Mouse (Mus musculus): Measurements from ENCODE around the gene Cacna1c. TPM values are rescaled to one million over a fixed set of nuclear protein-coding genes. Genes with fewer than 3 reads are reported as not detected.

The Cacna1c gene
- total RNA-seq, 1 experiment = 0.98 TPM

DNA sequence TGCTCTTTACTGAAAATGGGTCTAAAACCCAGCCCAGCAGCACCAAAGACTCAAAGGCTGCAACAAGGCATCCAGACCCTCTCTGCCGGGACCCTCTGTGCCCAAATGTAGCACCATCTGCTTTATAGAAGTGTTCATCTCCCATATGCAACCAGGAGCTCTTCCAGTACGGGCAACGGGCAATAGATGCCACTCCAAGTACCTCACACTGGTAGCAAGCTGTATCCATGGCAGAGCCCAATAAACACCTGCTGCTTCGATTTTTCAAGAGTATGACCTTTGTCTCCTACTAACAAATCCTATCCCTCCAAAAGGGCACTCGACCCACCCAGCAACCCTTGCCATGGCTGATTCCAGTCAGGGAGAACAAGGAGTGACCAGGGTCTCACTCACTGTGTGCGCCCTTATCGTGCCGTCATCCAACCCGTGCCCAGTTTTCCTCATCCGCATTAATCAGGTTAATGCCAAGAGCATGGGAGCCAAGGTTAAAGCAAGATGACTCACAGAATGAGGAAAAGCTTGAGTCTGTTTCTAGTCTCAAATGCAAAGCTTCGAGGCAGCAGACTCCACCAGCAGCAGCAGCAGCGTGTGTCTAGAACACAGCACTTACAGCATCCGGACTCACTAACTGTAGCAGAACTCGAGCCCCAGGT is 122.7 kb downstream of the Cacna1c start:
- no peak overlapping the region for H3K4me3 ChIP-seq (ENCODE audit: insufficient read depth in 1 of 2, low read depth in 1 of 2, low read length in 2 of 2, poor library complexity in 1 of 2, severe bottlenecking in 1 of 2)
- no peak for TF ChIP-seq MAFK (IDR thresholded peaks at IDR 0.05; ENCODE audit: insufficient read depth, low read depth, low read length)
- TF ChIP-seq CHD2 (IDR thresholded peaks at IDR 0.05; ENCODE audit: low read depth, low read length) = no peak
- no peak for TF ChIP-seq HCFC1 (IDR thresholded peaks at IDR 0.05; ENCODE audit: borderline replicate concordance, insufficient read depth, low read length)
- no peak for TF ChIP-seq ZC3H11A (IDR thresholded peaks at IDR 0.05; ENCODE audit: borderline replicate concordance, low read depth, low read length)
- TF ChIP-seq ZNF384 (IDR thresholded peaks at IDR 0.05; ENCODE audit: low read depth, low read length) = no peak

DNA sequence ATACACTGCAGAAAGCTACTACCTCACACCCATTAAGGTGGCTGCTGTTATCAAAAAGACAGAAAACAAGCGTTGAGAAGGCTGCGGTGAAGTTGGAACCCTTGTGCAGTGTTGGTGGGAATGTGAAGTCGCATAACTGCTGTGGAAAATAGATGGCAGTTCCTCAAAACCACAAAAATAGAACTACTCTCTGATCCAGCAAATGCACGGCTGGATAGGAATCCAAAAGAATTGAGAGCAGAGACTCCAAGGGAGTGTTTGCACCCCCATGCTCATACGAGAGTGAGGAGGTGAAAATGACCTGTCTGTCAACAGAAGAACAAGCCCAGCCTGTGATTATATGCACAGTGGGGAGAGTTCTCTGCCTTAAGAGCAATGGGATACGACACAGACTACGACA is 123.4 kb downstream of the Cacna1c start:
- TF ChIP-seq HCFC1 (IDR thresholded peaks at IDR 0.05; ENCODE audit: borderline replicate concordance, insufficient read depth, low read length) (no peak), ZNF384 (IDR thresholded peaks at IDR 0.05; ENCODE audit: low read depth, low read length) (no peak), CHD2 (IDR thresholded peaks at IDR 0.05; ENCODE audit: low read depth, low read length) (no peak), MAFK (IDR thresholded peaks at IDR 0.05; ENCODE audit: insufficient read depth, low read depth, low read length) (no peak), ZC3H11A (IDR thresholded peaks at IDR 0.05; ENCODE audit: borderline replicate concordance, low read depth, low read length) (no peak)
- Histone ChIP-seq H3K4me1 (ENCODE audit: control insufficient read depth in 2 of 2, insufficient read depth in 2 of 2, low read length in 2 of 2, poor library complexity in 1 of 2) (no peaks in the 10 kb centered on the region), H3K36me3 (ENCODE audit: control insufficient read depth, insufficient read depth, low read length, poor library complexity, severe bottlenecking) (no peaks in the 10 kb centered on the region), H3K4me3 (ENCODE audit: insufficient read depth in 1 of 2, low read depth in 1 of 2, low read length in 2 of 2, poor library complexity in 1 of 2, severe bottlenecking in 1 of 2) (no peak overlapping the region), H3K9ac (ENCODE audit: insufficient read depth, low read depth, low read length, poor library complexity, severe bottlenecking) (no peak overlapping the region), H3K9me3 (ENCODE audit: control insufficient read depth, insufficient read depth, low read depth, low read length) (no peaks in the 10 kb centered on the region), H3K27ac (ENCODE audit: insufficient read depth, low read depth, low read length, poor library complexity, severe bottlenecking) (no peak overlapping the region)
- in situ Hi-C loops (cut with MboI; ENCODE audit: low sequenced_read_pairs in 2 of 2, unreplicated experiment in 2 of 2) = no loop called here
- DNase-seq (ENCODE audit: low read depth, low spot score) = no peak

More for the DNA sequence above, 122.7 kb downstream of the Cacna1c start:
- Histone ChIP-seq H3K9ac (ENCODE audit: insufficient read depth, low read depth, low read length, poor library complexity, severe bottlenecking) (no peak overlapping the region), H3K36me3 (ENCODE audit: control insufficient read depth, insufficient read depth, low read length, poor library complexity, severe bottlenecking) (no peaks in the 10 kb centered on the region), H3K4me1 (ENCODE audit: control insufficient read depth in 2 of 2, insufficient read depth in 2 of 2, low read length in 2 of 2, poor library complexity in 1 of 2) (no peaks in the 10 kb centered on the region), H3K27ac (ENCODE audit: insufficient read depth, low read depth, low read length, poor library complexity, severe bottlenecking) (no peak overlapping the region), H3K9me3 (ENCODE audit: control insufficient read depth, insufficient read depth, low read depth, low read length) (no peaks in the 10 kb centered on the region)
- in situ Hi-C loops (cut with MboI; ENCODE audit: low sequenced_read_pairs in 2 of 2, unreplicated experiment in 2 of 2) = no loop called here
- no peak for DNase-seq (ENCODE audit: low read depth, low spot score)

DNA sequence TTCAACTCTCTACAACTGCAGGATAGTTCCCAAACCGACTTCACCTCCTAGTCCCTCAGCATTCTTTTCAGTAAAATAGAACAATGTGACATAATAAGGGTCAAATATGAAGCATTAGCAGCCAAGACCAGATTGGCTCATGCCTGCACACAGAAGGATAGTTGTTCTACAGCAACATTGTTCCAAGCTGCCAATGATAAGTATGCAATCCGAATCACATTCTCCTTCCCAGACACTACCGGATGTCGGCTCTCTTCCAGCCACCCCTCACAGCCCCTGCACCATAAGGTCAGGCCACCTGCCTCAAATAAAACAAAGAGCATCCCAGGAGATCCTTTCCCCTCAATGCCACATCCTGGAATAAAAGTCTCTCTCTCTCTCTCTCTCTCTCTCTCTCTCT is 125.4 kb downstream of the Cacna1c start:
- Histone ChIP-seq H3K27ac (ENCODE audit: insufficient read depth, low read depth, low read length, poor library complexity, severe bottlenecking) (no peak overlapping the region), H3K36me3 (ENCODE audit: control insufficient read depth, insufficient read depth, low read length, poor library complexity, severe bottlenecking) (no peaks in the 10 kb centered on the region), H3K9ac (ENCODE audit: insufficient read depth, low read depth, low read length, poor library complexity, severe bottlenecking) (no peak overlapping the region), H3K4me3 (ENCODE audit: insufficient read depth in 1 of 2, low read depth in 1 of 2, low read length in 2 of 2, poor library complexity in 1 of 2, severe bottlenecking in 1 of 2) (no peak overlapping the region), H3K9me3 (ENCODE audit: control insufficient read depth, insufficient read depth, low read depth, low read length) (no peaks in the 10 kb centered on the region), H3K4me1 (ENCODE audit: control insufficient read depth in 2 of 2, insufficient read depth in 2 of 2, low read length in 2 of 2, poor library complexity in 1 of 2) (no peaks in the 10 kb centered on the region)
- DNase-seq (ENCODE audit: low read depth, low spot score) = no peak
- in situ Hi-C loops (cut with MboI; ENCODE audit: low sequenced_read_pairs in 2 of 2, unreplicated experiment in 2 of 2) = no loop called here
- TF ChIP-seq MAFK (IDR thresholded peaks at IDR 0.05; ENCODE audit: insufficient read depth, low read depth, low read length) (no peak), HCFC1 (IDR thresholded peaks at IDR 0.05; ENCODE audit: borderline replicate concordance, insufficient read depth, low read length) (no peak), CHD2 (IDR thresholded peaks at IDR 0.05; ENCODE audit: low read depth, low read length) (no peak), ZNF384 (IDR thresholded peaks at IDR 0.05; ENCODE audit: low read depth, low read length) (no peak)

DNA sequence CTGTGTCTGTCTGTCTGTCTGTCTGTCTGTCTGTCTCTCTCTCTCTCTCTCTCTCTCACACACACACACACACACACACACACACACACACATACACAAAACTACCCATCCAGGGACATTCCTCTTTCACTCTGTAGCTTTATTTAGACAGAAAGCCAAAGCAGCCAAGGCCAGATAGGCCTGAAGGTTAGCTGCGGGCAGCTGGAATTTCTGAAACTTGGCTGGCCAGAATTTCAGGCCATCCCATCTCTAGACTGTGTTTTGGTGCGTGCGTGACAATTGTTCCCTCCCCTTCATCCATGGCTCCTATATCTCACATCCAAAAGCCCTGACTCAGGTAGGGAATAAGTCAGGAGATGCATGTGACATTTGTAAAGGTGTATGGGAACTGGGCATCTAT is 125.9 kb downstream of the Cacna1c start:
- no peak overlapping the region for H3K9ac ChIP-seq (ENCODE audit: insufficient read depth, low read depth, low read length, poor library complexity, severe bottlenecking)
- no peak overlapping the region for H3K4me3 ChIP-seq (ENCODE audit: insufficient read depth in 1 of 2, low read depth in 1 of 2, low read length in 2 of 2, poor library complexity in 1 of 2, severe bottlenecking in 1 of 2)
- DNase-seq (ENCODE audit: low read depth, low spot score) = no peak
- no peak overlapping the region for H3K27ac ChIP-seq (ENCODE audit: insufficient read depth, low read depth, low read length, poor library complexity, severe bottlenecking)
- TF ChIP-seq HCFC1 (IDR thresholded peaks at IDR 0.05; ENCODE audit: borderline replicate concordance, insufficient read depth, low read length) (no peak), ZNF384 (IDR thresholded peaks at IDR 0.05; ENCODE audit: low read depth, low read length) (no peak), CHD2 (IDR thresholded peaks at IDR 0.05; ENCODE audit: low read depth, low read length) (no peak), MAFK (IDR thresholded peaks at IDR 0.05; ENCODE audit: insufficient read depth, low read depth, low read length) (no peak), ZC3H11A (IDR thresholded peaks at IDR 0.05; ENCODE audit: borderline replicate concordance, low read depth, low read length) (no peak)
- no peaks in the 10 kb centered on the region for H3K36me3 ChIP-seq (ENCODE audit: control insufficient read depth, insufficient read depth, low read length, poor library complexity, severe bottlenecking)
- no peaks in the 10 kb centered on the region for H3K9me3 ChIP-seq (ENCODE audit: control insufficient read depth, insufficient read depth, low read depth, low read length)
- in situ Hi-C loops (cut with MboI; ENCODE audit: low sequenced_read_pairs in 2 of 2, unreplicated experiment in 2 of 2) = no loop called here
- H3K4me1 ChIP-seq (ENCODE audit: control insufficient read depth in 2 of 2, insufficient read depth in 2 of 2, low read length in 2 of 2, poor library complexity in 1 of 2) = no peaks in the 10 kb centered on the region
